Mouse (Mus musculus) neural tube, embryonic 12.5 days (tissue): ENCODE measurements around the gene Hnrnpab. TPM values are rescaled to one million over a fixed set of nuclear protein-coding genes. Genes with fewer than 3 reads are reported as not detected.
A peak's percentile ranks its signal among the peaks of the same experiment; 100 is the strongest.

ENCODE experiments used
- ATAC-seq: fragments of 200-750 bp; cut with Nextera tagmentation; 2 replicates; pipeline ENCODE4 v1.8.0; 2017; ENCODE audit warnings: low read depth, mild to moderate bottlenecking, moderate TSS enrichment, moderate library complexity; ENCODE audit not compliant: low FRiP score
- H3K27ac ChIP-seq: fragments of 300-500 bp; sonication (generic); 2 replicates; pipeline ENCODE4 v1.5.1; 2016
- H3K27me3 ChIP-seq: fragments of 300-500 bp; sonication (generic); replicated peaks from 2 replicates; pipeline ENCODE4 v1.6.1; 2016; ENCODE audit warnings: mild to moderate bottlenecking
- H3K36me3 ChIP-seq: fragments of 300-500 bp; sonication (generic); 2 replicates; pipeline ENCODE4 v1.6.1; 2016; ENCODE audit warnings: mild to moderate bottlenecking
- H3K4me1 ChIP-seq: fragments of 300-500 bp; sonication (generic); 2 replicates; pipeline ENCODE4 v1.6.1; 2016
- H3K4me2 ChIP-seq: fragments of 300-500 bp; sonication (generic); replicated peaks from 2 replicates; pipeline ENCODE4 v1.6.1; 2016; ENCODE audit warnings: mild to moderate bottlenecking
- H3K4me3 ChIP-seq: fragments of 300-500 bp; sonication (generic); 2 replicates; pipeline ENCODE4 v1.5.1; 2016
- H3K9ac ChIP-seq: fragments of 300-500 bp; sonication (generic); 2 replicates; pipeline ENCODE4 v1.6.1; 2016; ENCODE audit warnings: mild to moderate bottlenecking
- H3K9me3 ChIP-seq: fragments of 300-500 bp; sonication (generic); 2 replicates; pipeline ENCODE4 v1.6.1; 2016; ENCODE audit warnings: mild to moderate bottlenecking
- whole genome bisulfite sequencing: fragments of 180-500 bp; shearing (Covaris S2); methylation state at CpG from one replicate; pipeline ENCODE4 v1.1.7; 2016; 5-methylcytosine and 5-hydroxymethylcytosine counted together
- polyA plus RNA-seq: library from polyadenylated mRNA; unstranded; fragments of >200 nt; fragmentation: Nextera tagmentation; extraction: Ambion mirVana; gene quantifications from 2 replicates; pipeline ENCODE4 v1.2.1, GENCODE M21; 2016

Gene Hnrnpab
- polyA plus RNA-seq: 734 and 808 TPM in 2 replicates

- WGBS: under 1% methylated on average over 86 of the region's 91 CpGs
- peaks cover 28% of the 10 kb centered on the region for H3K4me1 ChIP-seq
- H3K27ac ChIP-seq: peak within 1 kb of the TSS; percentile 93
- ATAC-seq: peak; percentile 96
- peak within 1 kb of the TSS; percentile 91 for H3K4me2 ChIP-seq
- H3K27me3 ChIP-seq: no peaks in the 10 kb centered on the region
- H3K36me3 ChIP-seq: peaks cover 37% of the 10 kb centered on the region
- H3K9me3 ChIP-seq: no peaks in the 10 kb centered on the region
- peak within 1 kb of the TSS; percentile 100 for H3K9ac ChIP-seq
- peak within 1 kb of the TSS; percentile 100 for H3K4me3 ChIP-seq
Measured at GRCm38 (mm10) chr11:51606447-51607095, at the start of gene Hnrnpab. Gene Hnrnpab (minus strand): TSS chr11:51606847.

GRCm38 (mm10) chr11:51654891-51655290, 48.2 kb upstream of the Hnrnpab start:
- ATAC-seq: no peak
- Histone ChIP-seq H3K4me3 (no peak overlapping the region), H3K4me2 (no peak overlapping the region), H3K27me3 (peaks cover 15% of the 10 kb centered on the region), H3K9me3 (no peaks in the 10 kb centered on the region), H3K36me3 (no peaks in the 10 kb centered on the region), H3K4me1 (peaks cover 9% of the 10 kb centered on the region), H3K27ac (no peak overlapping the region), H3K9ac (no peak overlapping the region)
- 91% methylated on average over 3 of the region's 3 CpGs for WGBS

GRCm38 (mm10) chr11:51653736-51654135, 47.1 kb upstream of the Hnrnpab start:
- no peak for ATAC-seq
- H3K4me2 ChIP-seq: no peak overlapping the region
- WGBS: 92% methylated on average over 6 of the region's 6 CpGs
- H3K9me3 ChIP-seq: no peaks in the 10 kb centered on the region
- H3K36me3 ChIP-seq: no peaks in the 10 kb centered on the region
- H3K9ac ChIP-seq: no peak overlapping the region
- H3K4me3 ChIP-seq: no peak overlapping the region
- H3K27ac ChIP-seq: no peak overlapping the region
- H3K27me3 ChIP-seq: peaks cover 24% of the 10 kb centered on the region
- H3K4me1 ChIP-seq: peaks cover 21% of the 10 kb centered on the region

- Histone ChIP-seq H3K27ac (no peak overlapping the region), H3K4me3 (no peak overlapping the region), H3K27me3 (peaks cover 24% of the 10 kb centered on the region), H3K9me3 (no peaks in the 10 kb centered on the region), H3K4me2 (no peak overlapping the region), H3K9ac (no peak overlapping the region), H3K36me3 (no peaks in the 10 kb centered on the region), H3K4me1 (peaks cover 28% of the 10 kb centered on the region)
- 94% methylated on average over 4 of the region's 4 CpGs for WGBS
- ATAC-seq: no peak
Measured at GRCm38 (mm10) chr11:51652889-51653418, 46.3 kb upstream of the Hnrnpab start.

GRCm38 (mm10) chr11:51650691-51651515, 44.3 kb upstream of the Hnrnpab start, which contains the start of the genes N4bp3 and D930048N14Rik:
Gene N4bp3 (minus strand): TSS chr11:51650842.
Gene D930048N14Rik (plus strand): TSS chr11:51650954.
- WGBS: 1% methylated on average over 70 of the region's 70 CpGs
- H3K27me3 ChIP-seq: peaks cover 24% of the 10 kb centered on the region
- ATAC-seq: peak; percentile 37; the same call in 1 of the 2 replicates
- H3K36me3 ChIP-seq: no peaks in the 10 kb centered on the region
- H3K9ac ChIP-seq: peak within 1 kb of the TSS; percentile 52
- H3K9me3 ChIP-seq: no peaks in the 10 kb centered on the region
- H3K4me2 ChIP-seq: peak within 1 kb of the TSS; percentile 87
- H3K27ac ChIP-seq: no peak within 1 kb of the TSS
- H3K4me1 ChIP-seq: peaks cover 37% of the 10 kb centered on the region
- peak within 1 kb of the TSS; percentile 47 for H3K4me3 ChIP-seq

- H3K9ac ChIP-seq: peak overlapping the region; percentile 52
- H3K27me3 ChIP-seq: peaks cover 24% of the 10 kb centered on the region
- WGBS: under 1% methylated on average over 30 of the region's 30 CpGs
- ATAC-seq: no peak
- peaks cover 37% of the 10 kb centered on the region for H3K4me1 ChIP-seq
- no peaks in the 10 kb centered on the region for H3K36me3 ChIP-seq
- no peak overlapping the region for H3K27ac ChIP-seq
- peak overlapping the region; percentile 47 for H3K4me3 ChIP-seq
- no peaks in the 10 kb centered on the region for H3K9me3 ChIP-seq
- H3K4me2 ChIP-seq: peak overlapping the region; percentile 87
Measured at GRCm38 (mm10) chr11:51650261-51650660, 43.6 kb upstream of the Hnrnpab start.

- peak overlapping the region; percentile 87 for H3K4me2 ChIP-seq
- no peak overlapping the region for H3K27ac ChIP-seq
- peak overlapping the region; percentile 47 for H3K4me3 ChIP-seq
- H3K4me1 ChIP-seq: peaks cover 37% of the 10 kb centered on the region
- no peaks in the 10 kb centered on the region for H3K36me3 ChIP-seq
- WGBS: 4% methylated on average over 7 of the region's 7 CpGs
- peaks cover 24% of the 10 kb centered on the region for H3K27me3 ChIP-seq
- ATAC-seq: no peak
- no peaks in the 10 kb centered on the region for H3K9me3 ChIP-seq
- H3K9ac ChIP-seq: peak overlapping the region; percentile 52
Measured at GRCm38 (mm10) chr11:51649889-51650199, 43.2 kb upstream of the Hnrnpab start.

GRCm38 (mm10) chr11:51649111-51649888, 42.7 kb upstream of the Hnrnpab start:
- Histone ChIP-seq H3K9me3 (no peaks in the 10 kb centered on the region), H3K9ac (peak overlapping the region; percentile 52), H3K36me3 (no peaks in the 10 kb centered on the region), H3K27ac (no peak overlapping the region), H3K4me3 (peak overlapping the region; percentile 47), H3K4me2 (peak overlapping the region; percentile 87), H3K27me3 (peaks cover 24% of the 10 kb centered on the region), H3K4me1 (peaks cover 37% of the 10 kb centered on the region)
- no peak for ATAC-seq
- WGBS: 23% methylated on average over 11 of the region's 11 CpGs

- no peaks in the 10 kb centered on the region for H3K9me3 ChIP-seq
- H3K4me2 ChIP-seq: peak overlapping the region; percentile 87
- peak; percentile 35 for ATAC-seq
- H3K9ac ChIP-seq: peak overlapping the region; percentile 18; the same call in 1 of the 2 replicates
- peaks cover 37% of the 10 kb centered on the region for H3K4me1 ChIP-seq
- H3K36me3 ChIP-seq: 0 out of 2 replicates have a peak, but pooled peaks cover under 1% of the 10 kb centered on the region
- peaks cover 24% of the 10 kb centered on the region for H3K27me3 ChIP-seq
- no peak overlapping the region for H3K27ac ChIP-seq
- H3K4me3 ChIP-seq: peak overlapping the region; percentile 15; the same call in 1 of the 2 replicates
- 10% methylated on average over 3 of the region's 3 CpGs for WGBS
Measured at GRCm38 (mm10) chr11:51648566-51648965, 41.9 kb upstream of the Hnrnpab start.

GRCm38 (mm10) chr11:51646751-51647667, 40.4 kb upstream of the Hnrnpab start:
- no peak for ATAC-seq
- Histone ChIP-seq H3K27me3 (peaks cover 24% of the 10 kb centered on the region), H3K4me1 (peaks cover 37% of the 10 kb centered on the region), H3K36me3 (0 out of 2 replicates have a peak, but pooled peaks cover 5% of the 10 kb centered on the region), H3K4me3 (no peak overlapping the region), H3K4me2 (0 out of 2 replicates have a peak overlapping the region, but pooled peaks have one; percentile 0), H3K9me3 (no peaks in the 10 kb centered on the region), H3K27ac (no peak overlapping the region), H3K9ac (no peak overlapping the region)
- 65% methylated on average over 15 of the region's 15 CpGs for WGBS

- 84% methylated on average over 7 of the region's 7 CpGs for WGBS
- Histone ChIP-seq H3K9ac (no peak overlapping the region), H3K4me2 (no peak overlapping the region), H3K36me3 (0 out of 2 replicates have a peak, but pooled peaks cover 5% of the 10 kb centered on the region), H3K9me3 (no peaks in the 10 kb centered on the region), H3K4me3 (no peak overlapping the region), H3K27me3 (peaks cover 21% of the 10 kb centered on the region), H3K27ac (no peak overlapping the region), H3K4me1 (peaks cover 37% of the 10 kb centered on the region)
- ATAC-seq: no peak
Measured at GRCm38 (mm10) chr11:51646245-51646644, 39.6 kb upstream of the Hnrnpab start.
